Mouse (Mus musculus) ES-E14 (cell line): ENCODE data around the gene Dnajb8.

Experiments
- CHD2 ChIP-seq: IDR thresholded peaks from 2 replicates; pipeline ENCODE4 v1.6.1; 2014; ENCODE audit warnings: mild to moderate bottlenecking, low read depth, low read length, inconsistent platforms
- HCFC1 ChIP-seq: IDR thresholded peaks from 2 replicates; pipeline ENCODE4 v1.6.1; 2012; ENCODE audit warnings: low read length, inconsistent platforms, borderline replicate concordance; ENCODE audit not compliant: insufficient read depth
- ZC3H11A ChIP-seq: IDR thresholded peaks from 2 replicates; pipeline ENCODE4 v1.6.1; 2012; ENCODE audit warnings: low read depth, mild to moderate bottlenecking, inconsistent platforms, low read length, borderline replicate concordance

DNA sequence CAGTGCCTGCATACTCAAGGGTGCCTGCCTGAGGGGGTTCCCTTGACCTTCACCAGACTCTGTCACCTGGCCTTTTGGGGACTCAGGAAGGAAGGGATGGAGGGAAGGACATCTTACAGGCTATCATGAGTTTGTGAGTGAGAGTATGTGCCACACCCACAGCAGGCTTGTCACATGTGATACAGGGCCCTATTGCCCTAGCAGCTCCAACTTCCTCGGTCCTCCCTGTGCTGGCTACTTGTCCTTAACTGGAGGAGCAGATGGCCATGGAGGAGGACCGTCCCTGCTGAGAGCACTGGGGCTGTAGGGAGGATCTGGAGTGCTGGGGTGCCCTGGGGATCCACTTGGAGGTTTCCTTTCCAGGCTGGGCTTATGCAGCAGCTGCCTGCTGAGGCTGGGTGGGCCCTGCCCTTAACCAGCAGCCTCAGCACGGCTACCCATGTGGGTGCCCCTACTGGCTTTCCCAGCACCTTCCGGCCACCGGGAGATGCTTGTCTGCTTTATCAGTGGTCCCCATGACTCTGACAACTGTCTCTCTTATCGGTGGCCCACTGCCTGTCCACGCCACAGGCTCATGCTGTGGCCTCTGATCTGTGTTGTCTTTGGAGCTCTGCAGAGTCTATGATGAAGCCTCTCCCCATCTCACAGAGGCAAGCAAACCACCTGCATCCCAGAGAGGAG is 29.9 kb downstream of the Dnajb8 start:
- no peak for TF ChIP-seq ZC3H11A
- TF ChIP-seq HCFC1: no peak
- TF ChIP-seq CHD2: no peak
